Comparison of ENCODE assay signal across 7 mouse cellular contexts in the genomic region with DNA sequence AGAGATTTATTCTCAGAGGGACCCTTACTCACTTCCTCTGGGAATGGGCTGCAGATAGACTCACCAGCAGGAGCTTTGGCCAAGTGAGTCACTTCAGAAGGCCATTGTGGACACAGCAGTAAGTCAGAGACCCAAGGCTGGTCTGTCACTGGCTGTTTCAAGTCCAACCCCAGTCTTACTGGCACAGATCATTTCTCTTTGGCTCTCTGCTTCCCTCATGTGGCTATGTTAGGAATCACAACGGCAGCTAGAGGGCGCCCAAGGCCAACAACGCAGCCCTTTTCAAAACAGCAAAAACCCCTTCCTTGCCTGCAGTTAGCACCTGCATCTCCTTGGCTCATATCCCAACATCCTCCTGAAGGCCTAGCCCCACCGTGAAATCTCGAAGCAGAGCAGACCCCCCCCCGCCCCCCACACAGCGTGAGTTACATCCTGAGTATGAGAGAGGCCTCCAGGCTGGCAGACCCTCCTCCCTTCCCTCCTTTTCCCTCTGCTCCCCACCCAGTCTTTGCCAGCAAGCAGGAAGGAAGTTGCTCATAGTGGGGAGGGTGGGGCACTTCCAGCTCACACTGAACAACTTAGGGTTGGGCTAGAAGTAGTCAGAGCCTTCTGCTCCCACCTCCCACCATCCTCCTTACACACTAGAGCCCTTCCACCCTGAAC. TPM values are rescaled to one million over a fixed set of nuclear protein-coding genes. Genes with fewer than 3 reads are reported as not detected.
DNase-seq lines count a peak whose midpoint lies in the region; ATAC-seq and TF ChIP-seq lines count a peak whose summit lies in the region.

No protein-coding gene starts in this region.

- peak; percentile 97 for TF ChIP-seq CTCF in small intestine, adult 2 months (IDR thresholded peaks at IDR 0.05; ENCODE audit: extremely low read depth, insufficient read length, insufficient replicate concordance, low read depth, low read length)

- peak; percentile 82 to 86 for DNase-seq in adrenal gland, adult 18-20 months (ENCODE audit: low spot score in 2 of 2)
- DNase-seq in embryo, embryonic 10 days (ENCODE audit: low spot score), result peak; percentile 89
- DNase-seq in gastrocnemius, postnatal 4 days (ENCODE audit: low spot score in 2 of 2), result peak; percentile 69 to 72
- peak; percentile 73 to 84 for DNase-seq in left cerebral cortex, postnatal 36 days (ENCODE audit: low spot score in 2 of 2)
- DNase-seq in midbrain, embryonic 11.5 days (ENCODE audit: low spot score, missing footprints), result peak; percentile 99

- no peaks in the 10 kb centered on the region for H3K9me3 ChIP-seq in intestine, embryonic 15.5 days
- no peaks in the 10 kb centered on the region for H3K9me3 ChIP-seq in midbrain, embryonic 11.5 days (ENCODE audit: control insufficient read depth, low read length)

- H3K4me2 ChIP-seq in intestine, embryonic 15.5 days (replicated peaks), result no peak overlapping the region
- H3K4me2 ChIP-seq in midbrain, embryonic 11.5 days, result no peak overlapping the region

- ATAC-seq in intestine, embryonic 15.5 days, result peak; percentile 76
- peak; percentile 73 for ATAC-seq in midbrain, embryonic 11.5 days (ENCODE audit: low FRiP score)

- H3K36me3 ChIP-seq in intestine, embryonic 15.5 days, result no peaks in the 10 kb centered on the region
- H3K36me3 ChIP-seq in midbrain, embryonic 11.5 days (ENCODE audit: control insufficient read depth, insufficient read depth, low read length), result no peaks in the 10 kb centered on the region
- H3K36me3 ChIP-seq in small intestine, adult 2 months (ENCODE audit: control insufficient read depth, insufficient read depth, low read length), result no peaks in the 10 kb centered on the region

- no peaks in the 10 kb centered on the region for H3K27me3 ChIP-seq in intestine, embryonic 15.5 days (replicated peaks)
- no peaks in the 10 kb centered on the region for H3K27me3 ChIP-seq in midbrain, embryonic 11.5 days (ENCODE audit: control insufficient read depth, insufficient read depth, low read length)
- H3K27me3 ChIP-seq in small intestine, adult 2 months (ENCODE audit: control insufficient read depth, insufficient read depth, low read length), result no peaks in the 10 kb centered on the region

- 0 out of 2 replicates have a peak, but pooled peaks cover 5% of the 10 kb centered on the region for H3K4me1 ChIP-seq in intestine, embryonic 15.5 days (replicated peaks)
- no peaks in the 10 kb centered on the region; the same call in 1 of the 2 replicates for H3K4me1 ChIP-seq in midbrain, embryonic 11.5 days (ENCODE audit: control insufficient read depth, insufficient read depth, low read length)
- H3K4me1 ChIP-seq in small intestine, adult 2 months (ENCODE audit: control insufficient read depth, insufficient read depth, insufficient read length, low read length), result no peaks in the 10 kb centered on the region

- intact Hi-C loops in left cerebral cortex, postnatal 36 days (cut with DNase I), result loop anchor here (2.0 kb wide), 1 partner anchor 94 kb away; no protein-coding TSS in a partner anchor

- no peak overlapping the region for H3K27ac ChIP-seq in intestine, embryonic 15.5 days
- H3K27ac ChIP-seq in midbrain, embryonic 11.5 days (ENCODE audit: low read depth, low read length), result no peak overlapping the region
- no peak overlapping the region for H3K27ac ChIP-seq in small intestine, adult 2 months (ENCODE audit: insufficient read depth, low read depth, low read length)

- WGBS in intestine, embryonic 15.5 days, result under 1% methylated on average over 7 of the region's 7 CpGs
- WGBS in midbrain, embryonic 11.5 days, result 1% methylated on average over 7 of the region's 7 CpGs
- 2% methylated on average over 7 of the region's 7 CpGs for WGBS in small intestine, adult 2 months

- no peak for TF ChIP-seq POLR2A in small intestine, adult 2 months (IDR thresholded peaks at IDR 0.05; ENCODE audit: low read depth, low read length)

- H3K9ac ChIP-seq in intestine, embryonic 15.5 days, result no peak overlapping the region
- no peak overlapping the region for H3K9ac ChIP-seq in midbrain, embryonic 11.5 days (ENCODE audit: low read length)

- H3K4me3 ChIP-seq in intestine, embryonic 15.5 days (replicated peaks), result no peak overlapping the region
- no peak overlapping the region for H3K4me3 ChIP-seq in midbrain, embryonic 11.5 days (ENCODE audit: low read depth, low read length)
- H3K4me3 ChIP-seq in small intestine, adult 2 months (ENCODE audit: low read depth, low read length), result no peak overlapping the region

RNA-seq across cellular contexts. Expression of a gene that starts 3.7 kb away (rescaled TPM):
- total RNA-seq in adrenal gland, adult 18-20 months (2021), result 10 to 100 TPM in 1 of 2 experiments, 1 to 10 TPM in 1; 9.1 to 16.3 TPM
- total RNA-seq in gastrocnemius, postnatal 4 days (2021), result 10 to 100 TPM; 10.4 to 11.7 TPM
- polyA plus RNA-seq in intestine, embryonic 15.5 days (2015; fragmentation: Nextera tagmentation; extraction: Ambion mirVana), result 7.4 and 7.9 TPM in 2 replicates
- 10 to 100 TPM in 1 of 2 experiments, 1 to 10 TPM in 1; 6.9 to 10.8 TPM for total RNA-seq in left cerebral cortex, postnatal 36 days (2021)
- 4.9 and 5.5 TPM in 2 replicates for polyA plus RNA-seq in midbrain, embryonic 11.5 days (2014; fragmentation: Nextera tagmentation; extraction: Ambion mirVana)
- polyA plus RNA-seq in small intestine, adult 2 months (2012; rRNA removed), result 2.8 and 4.0 TPM in 2 replicates

RNA-seq across cellular contexts. Expression of a gene that starts 9.5 kb away (rescaled TPM):
- 10 to 100 TPM; 13.1 to 15.5 TPM for total RNA-seq in adrenal gland, adult 18-20 months (2021)
- total RNA-seq in gastrocnemius, postnatal 4 days (2021), result 10 to 100 TPM; 22.4 to 24.6 TPM
- 6.7 and 7.6 TPM in 2 replicates for polyA plus RNA-seq in intestine, embryonic 15.5 days (2015; fragmentation: Nextera tagmentation; extraction: Ambion mirVana)
- 10 to 100 TPM; 32.2 to 32.6 TPM for total RNA-seq in left cerebral cortex, postnatal 36 days (2021)
- polyA plus RNA-seq in midbrain, embryonic 11.5 days (2014; fragmentation: Nextera tagmentation; extraction: Ambion mirVana), result 12.5 and 16.2 TPM in 2 replicates
- 21.9 and 26.3 TPM in 2 replicates for polyA plus RNA-seq in small intestine, adult 2 months (2012; rRNA removed)

RNA-seq across cellular contexts. Expression of a gene that starts 31.0 kb away (rescaled TPM):
- 1 to 10 TPM; 1.3 to 2.6 TPM for total RNA-seq in adrenal gland, adult 18-20 months (2021)
- under 1 TPM; 0.67 to 0.86 TPM for total RNA-seq in gastrocnemius, postnatal 4 days (2021)
- 1.6 and 2.4 TPM in 2 replicates for polyA plus RNA-seq in intestine, embryonic 15.5 days (2015; fragmentation: Nextera tagmentation; extraction: Ambion mirVana)
- 1 to 10 TPM; 2.4 to 4.4 TPM for total RNA-seq in left cerebral cortex, postnatal 36 days (2021)
- 0.40 and 0.66 TPM in 2 replicates for polyA plus RNA-seq in midbrain, embryonic 11.5 days (2014; fragmentation: Nextera tagmentation; extraction: Ambion mirVana)
- 0.43 and 1.9 TPM in 2 replicates for polyA plus RNA-seq in small intestine, adult 2 months (2012; rRNA removed)

RNA-seq across cellular contexts. Expression of a gene that starts 32.5 kb away (rescaled TPM):
- 10 to 100 TPM; 76.4 to 88.2 TPM for total RNA-seq in adrenal gland, adult 18-20 months (2021)
- 10 to 100 TPM; 48.0 to 51.9 TPM for total RNA-seq in gastrocnemius, postnatal 4 days (2021)
- 66.2 and 79.0 TPM in 2 replicates for polyA plus RNA-seq in intestine, embryonic 15.5 days (2015; fragmentation: Nextera tagmentation; extraction: Ambion mirVana)
- total RNA-seq in left cerebral cortex, postnatal 36 days (2021), result 10 to 100 TPM; 52.1 to 57.4 TPM
- polyA plus RNA-seq in midbrain, embryonic 11.5 days (2014; fragmentation: Nextera tagmentation; extraction: Ambion mirVana), result 32.5 and 34.1 TPM in 2 replicates
- 53.2 and 83.7 TPM in 2 replicates for polyA plus RNA-seq in small intestine, adult 2 months (2012; rRNA removed)

RNA-seq across cellular contexts. Expression of a gene that starts 52.3 kb away (rescaled TPM):
- under 1 TPM in 1 of 2 experiments, not detected in 1; 0.33 TPM for total RNA-seq in adrenal gland, adult 18-20 months (2021)
- total RNA-seq in gastrocnemius, postnatal 4 days (2021), result under 1 TPM; 0.22 to 0.52 TPM
- 0.14 TPM in 1 of 2 replicates, not detected in the other for polyA plus RNA-seq in intestine, embryonic 15.5 days (2015; fragmentation: Nextera tagmentation; extraction: Ambion mirVana)
- not detected for total RNA-seq in left cerebral cortex, postnatal 36 days (2021)
- polyA plus RNA-seq in midbrain, embryonic 11.5 days (2014; fragmentation: Nextera tagmentation; extraction: Ambion mirVana), result 0.30 TPM in 1 of 2 replicates, not detected in the other
- polyA plus RNA-seq in small intestine, adult 2 months (2012; rRNA removed), result 0.58 and 1.9 TPM in 2 replicates
